Mouse (Mus musculus) heart, postnatal 0 days (tissue): ENCODE data around the gene Spats2l. TPM values are rescaled to one million over a fixed set of nuclear protein-coding genes. Genes with fewer than 3 reads are reported as not detected.

Experiments used
- ATAC-seq: fragments of 200-750 bp; cut with Nextera tagmentation; 2 replicates; pipeline ENCODE4 v1.8.0; 2017; ENCODE audit warnings: low read depth, moderate number of reproducible peaks, moderate library complexity; ENCODE audit not compliant: insufficient read depth
- DNase-seq: peaks from one replicate; pipeline ENCODE4 v3.0.0-alpha.2; 2016; ENCODE audit warnings: low spot score
- H3K27ac ChIP-seq: fragments of 300-500 bp; sonication (generic); 2 replicates; pipeline ENCODE4 v1.5.1; 2014; ENCODE audit warnings: low read depth, mild to moderate bottlenecking
- H3K27me3 ChIP-seq: fragments of 300-500 bp; sonication (generic); 2 replicates; pipeline ENCODE4 v1.6.1; 2014; ENCODE audit warnings: low read length, mixed read lengths; ENCODE audit not compliant: control insufficient read depth, insufficient read depth
- H3K36me3 ChIP-seq: fragments of 300-500 bp; sonication (generic); replicated peaks from 2 replicates; pipeline ENCODE4 v1.6.1; 2014; ENCODE audit warnings: low read length, mixed read lengths; ENCODE audit not compliant: control insufficient read depth, insufficient read depth
- H3K4me1 ChIP-seq: fragments of 300-500 bp; sonication (generic); 2 replicates; pipeline ENCODE4 v1.6.1; 2014; ENCODE audit warnings: antibody characterized with exemption; ENCODE audit not compliant: control insufficient read depth, insufficient read depth
- H3K4me2 ChIP-seq: fragments of 300-500 bp; sonication (generic); 2 replicates; pipeline ENCODE4 v1.6.1; 2014; ENCODE audit warnings: low read depth, mild to moderate bottlenecking, low read length, moderate library complexity
- H3K4me3 ChIP-seq: fragments of 300-500 bp; sonication (generic); 2 replicates; pipeline ENCODE4 v1.5.1; 2014; ENCODE audit warnings: low read depth, low read length
- H3K9ac ChIP-seq: fragments of 300-500 bp; sonication (generic); replicated peaks from 2 replicates; pipeline ENCODE4 v1.6.1; 2014; ENCODE audit warnings: low read depth, low read length, mixed read lengths
- H3K9me3 ChIP-seq: fragments of 300-500 bp; sonication (generic); replicated peaks from 2 replicates; pipeline ENCODE4 v1.6.1; 2016; ENCODE audit warnings: low read length; ENCODE audit not compliant: control insufficient read depth
- CTCF ChIP-seq: IDR thresholded peaks from 2 replicates; pipeline ENCODE4 v1.5.1; 2016; ENCODE audit warnings: antibody characterized with exemption, control low read depth, low read depth
- EP300 ChIP-seq: IDR thresholded peaks from 2 replicates; pipeline ENCODE4 v1.6.1; 2016; ENCODE audit warnings: antibody characterized with exemption, low read depth
- WGBS: fragments of 180-500 bp; shearing (Covaris S2); extraction: QIAGEN DNeasy Blood & Tissue Kit; methylation state at CpG from one replicate; pipeline ENCODE4 v1.1.7; 2014; 5-methylcytosine and 5-hydroxymethylcytosine counted together
- polyA plus RNA-seq: library from polyadenylated mRNA; unstranded; fragments of >200 nt; fragmentation: Nextera tagmentation; extraction: Ambion mirVana; gene quantifications from 2 replicates; pipeline ENCODE4 v1.2.1, GENCODE M21; 2015
- total RNA-seq: library from RNA; depleted of rRNA; stranded (reverse); fragments of >200 nt; gene quantifications from 2 replicates; pipeline ENCODE4 v1.2.3, GENCODE M21; 2014; ENCODE audit warnings: low replicate concordance

Gene Spats2l
- total and polyA plus RNA-seq, 2 experiments from 2014 or later: 12.5 to 48.7 TPM

- Histone ChIP-seq H3K4me3 (no peak overlapping the region), H3K36me3 (no peaks in the 10 kb centered on the region), H3K27ac (no peak overlapping the region), H3K9ac (no peak overlapping the region), H3K4me1 (no peaks in the 10 kb centered on the region), H3K27me3 (no peaks in the 10 kb centered on the region), H3K4me2 (no peak overlapping the region), H3K9me3 (no peaks in the 10 kb centered on the region)
- DNase-seq (no peak), ATAC-seq (no peak)
- TF ChIP-seq CTCF (no peak), EP300 (no peak)
- 87% methylated on average over 7 of the region's 7 CpGs for WGBS
These were observed 7.6 kb upstream of the Spats2l start for GRCm38 (mm10) chr1:57766396-57766795.

GRCm38 (mm10) chr1:57773326-57773725 is 636 bp upstream of the Spats2l start:
- TF ChIP-seq EP300: no peak
- no peak for TF ChIP-seq CTCF
- 91% methylated on average over 5 of the region's 5 CpGs for WGBS
- Histone ChIP-seq H3K36me3 (no peaks in the 10 kb centered on the region), H3K27ac (no peak overlapping the region), H3K4me2 (no peak overlapping the region), H3K9me3 (no peaks in the 10 kb centered on the region), H3K4me1 (no peaks in the 10 kb centered on the region), H3K27me3 (no peaks in the 10 kb centered on the region), H3K4me3 (no peak overlapping the region), H3K9ac (no peak overlapping the region)
- ATAC-seq (no peak), DNase-seq (no peak)

- Histone ChIP-seq H3K9me3 (no peaks in the 10 kb centered on the region), H3K4me3 (peak overlapping the region; percentile 82), H3K4me2 (peak overlapping the region; percentile 88), H3K36me3 (no peaks in the 10 kb centered on the region), H3K27ac (peak overlapping the region; percentile 91), H3K27me3 (no peaks in the 10 kb centered on the region), H3K9ac (peak overlapping the region; percentile 93), H3K4me1 (no peaks in the 10 kb centered on the region)
- DNase-seq: peak; percentile 59
- WGBS: under 1% methylated on average over 75 of the region's 113 CpGs
- TF ChIP-seq EP300: no peak
- ATAC-seq: peak; percentile 83
These were observed 920 bp downstream of the Spats2l start for GRCm38 (mm10) chr1:57774668-57775495.

- no peaks in the 10 kb centered on the region for H3K9me3 ChIP-seq
- DNase-seq (peak; percentile 45), ATAC-seq (0 out of 2 replicates have a peak, but pooled peaks have one; percentile 2)
- peak overlapping the region; percentile 93 for H3K9ac ChIP-seq
- WGBS: under 1% methylated on average over 14 of the region's 14 CpGs
- TF ChIP-seq EP300: no peak
- TF ChIP-seq CTCF: no peak
- no peaks in the 10 kb centered on the region for H3K36me3 ChIP-seq
- peak overlapping the region; percentile 82 for H3K4me3 ChIP-seq
- H3K4me2 ChIP-seq: peak overlapping the region; percentile 88
- no peaks in the 10 kb centered on the region for H3K4me1 ChIP-seq
- peak overlapping the region; percentile 91 for H3K27ac ChIP-seq
- no peaks in the 10 kb centered on the region for H3K27me3 ChIP-seq
These were observed 1.5 kb downstream of the Spats2l start for GRCm38 (mm10) chr1:57775496-57775790.

- DNase-seq: no peak
- Histone ChIP-seq H3K4me3 (no peak overlapping the region), H3K9me3 (no peaks in the 10 kb centered on the region), H3K36me3 (no peaks in the 10 kb centered on the region; the same call in 1 of the 2 replicates), H3K27me3 (no peaks in the 10 kb centered on the region), H3K4me2 (no peak overlapping the region), H3K4me1 (peaks cover under 1% of the 10 kb centered on the region; the same call in 1 of the 2 replicates), H3K9ac (no peak overlapping the region), H3K27ac (no peak overlapping the region)
- 74% methylated on average over 5 of the region's 5 CpGs for WGBS
- ATAC-seq: no peak
- no peak for TF ChIP-seq EP300
- TF ChIP-seq CTCF: no peak
These were observed 2.8 kb downstream of the Spats2l start for GRCm38 (mm10) chr1:57776671-57777281.
